Mouse (Mus musculus) midbrain, embryonic 16.5 days (tissue): Measurements from ENCODE around the gene Ptprh. TPM values are rescaled to one million over a fixed set of nuclear protein-coding genes. Genes with fewer than 3 reads are reported as not detected.
A peak's percentile ranks its signal among the peaks of the same experiment; 100 is the strongest.
"Not testable (repeated sequence)": the region's sequence is repeated elsewhere in the genome, so short reads cannot be mapped to it uniquely, and the experiment has no call there.

Source experiments
- ATAC-seq: fragments of 200-750 bp; cut with Nextera tagmentation; 2 replicates; pipeline ENCODE4 v1.8.0; 2017; ENCODE audit warnings: moderate TSS enrichment
- H3K27ac ChIP-seq: fragments of 300-500 bp; sonication (generic); 2 replicates; pipeline ENCODE4 v1.5.1; 2014; ENCODE audit warnings: mild to moderate bottlenecking, low read length, mixed read lengths
- H3K27me3 ChIP-seq: fragments of 300-500 bp; sonication (generic); 2 replicates; pipeline ENCODE4 v1.6.1; 2014; ENCODE audit warnings: low read depth, low read length, mixed read lengths; ENCODE audit not compliant: control insufficient read depth, insufficient read depth
- H3K36me3 ChIP-seq: fragments of 300-500 bp; sonication (generic); 2 replicates; pipeline ENCODE4 v1.6.1; 2014; ENCODE audit warnings: mild to moderate bottlenecking, low read length, moderate library complexity, mixed read lengths; ENCODE audit not compliant: control insufficient read depth, insufficient read depth
- H3K4me1 ChIP-seq: fragments of 300-500 bp; sonication (generic); 2 replicates; pipeline ENCODE4 v1.6.1; 2014; ENCODE audit warnings: mild to moderate bottlenecking, low read length, mixed read lengths; ENCODE audit not compliant: control insufficient read depth, insufficient read depth
- H3K4me2 ChIP-seq: fragments of 300-500 bp; sonication (generic); 2 replicates; pipeline ENCODE4 v1.6.1; 2014; ENCODE audit warnings: mild to moderate bottlenecking, low read length, mixed read lengths
- H3K4me3 ChIP-seq: fragments of 300-500 bp; sonication (generic); 2 replicates; pipeline ENCODE4 v1.5.1; 2014; ENCODE audit warnings: low read depth, mild to moderate bottlenecking, low read length, moderate library complexity, mixed read lengths
- H3K9ac ChIP-seq: fragments of 300-500 bp; sonication (generic); 2 replicates; pipeline ENCODE4 v1.6.1; 2014; ENCODE audit warnings: low read depth, low read length, mixed read lengths
- H3K9me3 ChIP-seq: fragments of 300-500 bp; sonication (generic); replicated peaks from 2 replicates; pipeline ENCODE4 v1.6.1; 2014; ENCODE audit warnings: mild to moderate bottlenecking, low read length, mixed read lengths; ENCODE audit not compliant: control insufficient read depth, poor library complexity, severe bottlenecking
- WGBS: fragments of 180-500 bp; shearing (Covaris S2); extraction: QIAGEN DNeasy Blood & Tissue Kit; methylation state at CpG from one replicate; pipeline ENCODE4 v1.1.7; 2014; 5-methylcytosine and 5-hydroxymethylcytosine counted together
- polyA plus RNA-seq: library from polyadenylated mRNA; unstranded; fragments of >200 nt; fragmentation: Nextera tagmentation; extraction: Ambion mirVana; gene quantifications from 2 replicates; pipeline ENCODE4 v1.2.1, GENCODE M21; 2015

Ptprh gene
- polyA plus RNA-seq, 1 experiment from 2014 or later = 1.4 TPM

- H3K4me2 ChIP-seq = no peak overlapping the region
- H3K9me3 ChIP-seq = no peaks in the 10 kb centered on the region
- H3K4me3 ChIP-seq = no peak overlapping the region
- ATAC-seq = no peak
- H3K27me3 ChIP-seq = no peaks in the 10 kb centered on the region
- no peak overlapping the region for H3K27ac ChIP-seq
- no peak overlapping the region for H3K9ac ChIP-seq
- no peaks in the 10 kb centered on the region for H3K4me1 ChIP-seq
- H3K36me3 ChIP-seq = peaks cover 17% of the 10 kb centered on the region
- WGBS = 78% methylated on average over 2 of the region's 2 CpGs
These were observed 64.8 kb downstream of the Ptprh start for GRCm38 (mm10) chr7:4539019-4539418.

DNA sequence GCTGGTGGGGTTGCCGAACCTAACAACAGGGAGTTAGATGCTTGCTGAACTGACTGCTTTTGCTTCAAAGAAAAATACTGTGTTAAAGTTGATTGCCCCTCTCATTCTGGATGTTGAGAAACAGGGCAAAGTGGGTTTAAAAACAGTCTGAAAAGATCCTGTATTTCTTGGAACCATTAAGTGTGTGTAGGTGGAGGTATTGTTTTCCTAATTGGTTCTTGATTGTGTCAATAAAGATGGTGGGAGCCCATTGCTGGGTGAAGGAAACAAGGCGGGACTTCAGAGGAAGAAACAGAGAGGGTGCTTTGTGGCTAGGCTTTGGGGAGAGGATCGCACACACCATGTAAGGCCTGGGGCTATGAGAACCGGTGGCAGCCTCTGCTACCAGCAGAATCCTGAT lies 66.7 kb downstream of the Ptprh start:
- Histone ChIP-seq H3K27me3 (peaks cover 3% of the 10 kb centered on the region), H3K4me3 (no peak overlapping the region), H3K4me2 (no peak overlapping the region), H3K9ac (no peak overlapping the region), H3K36me3 (peaks cover 17% of the 10 kb centered on the region), H3K9me3 (no peaks in the 10 kb centered on the region), H3K4me1 (peaks cover 3% of the 10 kb centered on the region; the same call in 1 of the 2 replicates), H3K27ac (no peak overlapping the region)
- ATAC-seq = no peak
- 55% methylated on average over 4 of the region's 4 CpGs for WGBS

GRCm38 (mm10) chr7:4536369-4536768 lies 67.5 kb downstream of the Ptprh start:
- no peak for ATAC-seq
- peaks cover 3% of the 10 kb centered on the region; the same call in 1 of the 2 replicates for H3K4me1 ChIP-seq
- no peak overlapping the region for H3K9ac ChIP-seq
- no peak overlapping the region for H3K4me3 ChIP-seq
- no peak overlapping the region for H3K4me2 ChIP-seq
- H3K9me3 ChIP-seq = no peaks in the 10 kb centered on the region
- H3K27me3 ChIP-seq = peaks cover 7% of the 10 kb centered on the region
- WGBS = 84% methylated on average over 4 of the region's 4 CpGs
- peaks cover 12% of the 10 kb centered on the region; the same call in 1 of the 2 replicates for H3K36me3 ChIP-seq
- H3K27ac ChIP-seq = no peak overlapping the region

GRCm38 (mm10) chr7:4532005-4532729 lies 71.7 kb downstream of the Ptprh start, which contains the start of gene Dnaaf3:
Gene Dnaaf3, minus strand, starts transcription at chr7:4532453.
- Histone ChIP-seq H3K4me2 (peak within 1 kb of the TSS; percentile 32), H3K9ac (no peak within 1 kb of the TSS; the same call in 1 of the 2 replicates)

GRCm38 (mm10) chr7:4530166-4530565 lies 73.7 kb downstream of the Ptprh start:
- H3K27ac ChIP-seq = not testable (repeated sequence)
- 51% methylated on average over 7 of the region's 8 CpGs for WGBS

More at GRCm38 (mm10) chr7:4532005-4532729, 71.7 kb downstream of the Ptprh start, which contains the start of gene Dnaaf3:
- H3K27ac ChIP-seq = no peak within 1 kb of the TSS
- peaks cover 7% of the 10 kb centered on the region for H3K27me3 ChIP-seq
- peak within 1 kb of the TSS; percentile 14; the same call in 1 of the 2 replicates for H3K4me3 ChIP-seq
- peak; percentile 47 for ATAC-seq
- H3K36me3 ChIP-seq = no peaks in the 10 kb centered on the region
- H3K9me3 ChIP-seq = no peaks in the 10 kb centered on the region
- H3K4me1 ChIP-seq = peaks cover 5% of the 10 kb centered on the region
- WGBS = 3% methylated on average over 28 of the region's 28 CpGs

GRCm38 (mm10) chr7:4527302-4527689 lies 76.5 kb downstream of the Ptprh start:
- Histone ChIP-seq H3K27ac (no peak overlapping the region), H3K4me3 (no peak overlapping the region), H3K4me2 (peak overlapping the region; percentile 62), H3K9ac (no peak overlapping the region), H3K9me3 (no peaks in the 10 kb centered on the region), H3K27me3 (peaks cover 5% of the 10 kb centered on the region), H3K4me1 (peaks cover 11% of the 10 kb centered on the region), H3K36me3 (no peaks in the 10 kb centered on the region)
- ATAC-seq = peak; percentile 4; the same call in 1 of the 2 replicates
- 50% methylated on average over 18 of the region's 18 CpGs for WGBS

More at GRCm38 (mm10) chr7:4530166-4530565, 73.7 kb downstream of the Ptprh start:
- not testable (repeated sequence) for ATAC-seq, H3K27me3 ChIP-seq, H3K9ac ChIP-seq, H3K4me2 ChIP-seq, H3K4me3 ChIP-seq, H3K9me3 ChIP-seq, H3K36me3 ChIP-seq
- H3K4me1 ChIP-seq = peaks cover 13% of the 10 kb centered on the region

GRCm38 (mm10) chr7:4526341-4527301 lies 77.2 kb downstream of the Ptprh start:
- Histone ChIP-seq H3K36me3 (no peaks in the 10 kb centered on the region), H3K4me1 (peaks cover 10% of the 10 kb centered on the region), H3K4me2 (peak overlapping the region; percentile 62), H3K27ac (peak overlapping the region; percentile 13; the same call in 1 of the 2 replicates), H3K4me3 (peak overlapping the region; percentile 35), H3K27me3 (peaks cover 3% of the 10 kb centered on the region; the same call in 1 of the 2 replicates), H3K9ac (peak overlapping the region; percentile 61), H3K9me3 (no peaks in the 10 kb centered on the region)
- 20% methylated on average over 40 of the region's 40 CpGs for WGBS
- ATAC-seq = peak; percentile 95

DNA sequence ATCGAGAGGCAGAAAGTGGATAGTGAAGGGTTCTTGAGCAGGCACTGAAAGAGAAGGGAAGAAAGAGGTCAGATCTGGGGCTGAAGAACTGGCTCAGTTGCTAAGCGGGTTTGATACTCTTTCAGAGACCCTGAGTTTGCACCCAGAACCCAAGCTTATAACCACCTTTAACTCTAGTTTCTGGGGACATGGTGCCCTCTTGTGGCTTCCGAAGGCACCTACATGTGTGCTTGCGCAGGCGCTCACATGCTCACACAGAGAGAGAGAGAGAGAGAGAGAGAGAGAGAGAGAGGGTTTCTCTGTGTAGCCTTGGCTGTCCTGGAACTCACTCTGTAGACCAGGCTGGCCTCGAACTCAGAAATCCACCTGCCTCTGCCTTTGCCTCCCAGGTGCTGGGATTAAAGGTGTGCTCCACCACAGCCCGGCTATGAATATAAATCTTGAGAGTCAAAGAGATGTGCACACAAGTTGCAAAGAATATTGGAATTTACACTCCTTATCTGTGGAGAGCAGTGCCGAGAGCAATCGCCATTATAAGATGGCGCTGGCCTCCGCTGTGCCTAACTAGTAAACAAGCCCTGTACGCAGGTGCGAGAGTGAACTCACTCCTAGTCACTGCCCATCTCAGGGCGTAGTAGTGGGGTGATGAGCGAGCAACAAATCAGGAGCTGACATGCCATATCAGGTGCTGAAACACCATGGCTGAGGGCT lies 79.5 kb downstream of the Ptprh start, which contains the start of gene Tnni3:
Gene Tnni3 (minus strand): TSS at position 18 of the 711 bp plus-strand sequence.
- peaks cover 13% of the 10 kb centered on the region for H3K4me1 ChIP-seq
- H3K36me3 ChIP-seq, H3K27ac ChIP-seq, H3K9me3 ChIP-seq, H3K9ac ChIP-seq, H3K4me2 ChIP-seq, ATAC-seq, H3K27me3 ChIP-seq, H3K4me3 ChIP-seq: not testable (repeated sequence)
- WGBS = 67% methylated on average over 15 of the region's 15 CpGs
